Mouse (Mus musculus) olfactory bulb, adult 2 months (tissue): ENCODE measurements around the gene Lrpprc.

Source experiments
- CTCF ChIP-seq: fragments of 200-500 bp; IDR thresholded peaks from 2 replicates; pipeline ENCODE4 v1.5.1; 2012; ENCODE audit warnings: low read depth, mild to moderate bottlenecking, low read length, moderate library complexity; ENCODE audit not compliant: insufficient read depth
- POLR2A ChIP-seq: fragments of 200-500 bp; IDR thresholded peaks from 2 replicates; pipeline ENCODE4 v1.6.1; 2012; ENCODE audit warnings: mild to moderate bottlenecking, low read depth, low read length, moderate library complexity; ENCODE audit not compliant: insufficient read depth

DNA sequence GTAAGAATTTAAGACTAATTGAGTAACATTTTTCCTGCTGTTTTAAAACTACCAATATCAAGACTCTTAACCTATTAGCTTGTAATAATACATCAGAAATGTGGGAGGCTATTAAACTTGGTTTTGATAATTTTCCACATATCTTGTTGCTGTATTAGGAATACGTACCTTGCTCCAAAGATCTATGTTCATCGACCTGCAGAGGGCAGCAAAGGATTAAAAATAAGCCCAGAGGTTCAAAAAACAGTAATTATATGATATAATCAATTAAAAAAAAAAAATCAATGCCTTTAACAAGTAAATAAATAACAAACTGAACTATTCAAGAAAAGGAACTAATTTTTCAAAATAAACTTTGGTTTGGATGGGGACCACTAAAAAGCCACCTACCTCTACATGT lies 34.5 kb downstream of the Lrpprc start:
- TF ChIP-seq POLR2A (no peak), CTCF (no peak)
